In the genomic region with DNA sequence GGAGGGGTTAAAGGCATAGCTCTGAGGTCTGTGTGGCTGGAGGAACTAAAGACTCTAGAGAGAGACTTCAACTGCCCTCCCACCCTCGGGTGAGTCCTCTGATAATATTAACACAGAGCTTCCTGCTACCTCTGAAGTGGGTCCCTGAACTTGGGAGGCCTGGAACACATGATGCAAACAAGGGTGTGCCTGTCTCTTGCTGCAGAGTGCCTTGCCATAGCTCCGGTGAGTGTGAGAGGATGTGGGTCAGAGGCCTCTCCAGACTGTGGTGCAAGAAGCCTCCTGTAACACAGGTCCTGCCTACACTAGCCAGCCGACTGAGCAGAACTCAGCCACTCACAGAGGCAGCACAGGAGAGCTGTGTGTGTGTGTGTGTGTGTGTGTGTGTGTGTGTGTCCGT, we compare ENCODE assay signal across 13 mouse cellular contexts. TPM values are rescaled to one million over a fixed set of nuclear protein-coding genes. Genes with fewer than 3 reads are reported as not detected.
DNase-seq lines count a peak whose midpoint lies in the region; ATAC-seq and TF ChIP-seq lines count a peak whose summit lies in the region.
"Had no signal": no experiment of that assay in that cellular context is flagged by ENCODE, and none has a peak within 500 bp of the region (broad histone marks: within the 10 kb centered on the region; RNA-seq: fewer than 3 reads in every experiment).

No protein-coding gene starts in this region.

- peak; percentile 33; the same call in 1 of the 2 replicates for ATAC-seq in common myeloid progenitor, adult 5-6 weeks (replicated peaks; ENCODE audit: low read depth, poor library complexity, severe bottlenecking)
- ATAC-seq in lung, embryonic 15.5 days (ENCODE audit: borderline replicate concordance, extremely low read depth, low FRiP score, low TSS enrichment): peak; percentile 76
- peak; percentile 85 for ATAC-seq in stomach, embryonic 16.5 days (ENCODE audit: insufficient read depth, low FRiP score)

- H3K9ac ChIP-seq in lung, embryonic 15.5 days: no peak overlapping the region
- H3K9ac ChIP-seq in stomach, embryonic 16.5 days (ENCODE audit: low read length): no peak overlapping the region
- H3K9ac ChIP-seq: liver, embryonic 14.5 days had no signal

- 0 out of 2 replicates have a peak, but pooled peaks cover 6% of the 10 kb centered on the region for H3K4me1 ChIP-seq in lung, embryonic 15.5 days
- H3K4me1 ChIP-seq in stomach, embryonic 16.5 days (ENCODE audit: control insufficient read depth, insufficient read depth, low read length): 0 out of 2 replicates have a peak, but pooled peaks cover 8% of the 10 kb centered on the region
- H3K4me1 ChIP-seq in cerebellum, adult 2 months (ENCODE audit: control insufficient read depth, insufficient read depth, low read length): no peaks in the 10 kb centered on the region
- H3K4me1 ChIP-seq: hindbrain, embryonic 10.5 days had no signal

- H3K27me3 ChIP-seq in lung, embryonic 15.5 days: no peaks in the 10 kb centered on the region
- no peaks in the 10 kb centered on the region for H3K27me3 ChIP-seq in stomach, embryonic 16.5 days (ENCODE audit: control insufficient read depth, insufficient read depth, low read length)
- H3K27me3 ChIP-seq in cerebellum, adult 2 months (ENCODE audit: control insufficient read depth, insufficient read depth, low read length): no peaks in the 10 kb centered on the region

- H3K4me2 ChIP-seq in lung, embryonic 15.5 days: no peak overlapping the region
- no peak overlapping the region for H3K4me2 ChIP-seq in stomach, embryonic 16.5 days (ENCODE audit: low read depth, low read length)

- no peak overlapping the region for H3K4me3 ChIP-seq in lung, embryonic 15.5 days
- H3K4me3 ChIP-seq in stomach, embryonic 16.5 days (replicated peaks; ENCODE audit: low read length): no peak overlapping the region
- H3K4me3 ChIP-seq in cerebellum, adult 2 months (replicated peaks; ENCODE audit: insufficient read depth, low read depth, low read length): no peak overlapping the region
- H3K4me3 ChIP-seq: hindbrain, embryonic 10.5 days had no signal

- H3K9me3 ChIP-seq in lung, embryonic 15.5 days: no peaks in the 10 kb centered on the region
- no peaks in the 10 kb centered on the region for H3K9me3 ChIP-seq in stomach, embryonic 16.5 days (replicated peaks; ENCODE audit: control insufficient read depth, low read length)
- H3K9me3 ChIP-seq: hindbrain, embryonic 10.5 days had no signal

- WGBS in lung, embryonic 15.5 days: 17% methylated on average over 4 of the region's 4 CpGs
- 32% methylated on average over 4 of the region's 4 CpGs for whole genome bisulfite sequencing in stomach, embryonic 16.5 days
- 54% methylated on average over 4 of the region's 4 CpGs for WGBS in cerebellum, adult 2 months

- no peak for TF ChIP-seq CTCF in cerebellum, adult 2 months (IDR thresholded peaks at IDR 0.05; ENCODE audit: borderline replicate concordance, insufficient read depth, low read depth, low read length)

- no peaks in the 10 kb centered on the region for H3K36me3 ChIP-seq in lung, embryonic 15.5 days
- H3K36me3 ChIP-seq in stomach, embryonic 16.5 days (ENCODE audit: control insufficient read depth, insufficient read depth, low read length): no peaks in the 10 kb centered on the region
- H3K36me3 ChIP-seq: hindbrain, embryonic 10.5 days had no signal

- DNase-seq in thymus, postnatal 0 days (ENCODE audit: low spot score): peak; percentile 12
- no peak for DNase-seq in thymus, postnatal 36 days
- DNase-seq in cerebellum, adult 2 months: no peak
- no peak for DNase-seq in cerebellum, adult 9-11 months
- no peak for DNase-seq in heart, postnatal 4 days
- DNase-seq: cerebellum, adult 11-12 months; gastrocnemius, postnatal 36 days; kidney, postnatal 4 days had no signal

- H3K27ac ChIP-seq in lung, embryonic 15.5 days: no peak overlapping the region; the same call in 1 of the 2 replicates
- H3K27ac ChIP-seq in stomach, embryonic 16.5 days (ENCODE audit: low read length): peak overlapping the region; percentile 51; the same call in 1 of the 2 replicates
- no peak overlapping the region for H3K27ac ChIP-seq in cerebellum, adult 2 months (ENCODE audit: insufficient read depth, low read length)
- H3K27ac ChIP-seq: hindbrain, embryonic 10.5 days; liver, embryonic 14.5 days had no signal

- TF ChIP-seq POLR2A in cerebellum, adult 2 months (IDR thresholded peaks at IDR 0.05; ENCODE audit: borderline replicate concordance, insufficient read depth, low read length): no peak

RNA-seq across cellular contexts. Expression of a gene that starts 45.2 kb away (rescaled TPM):
- polyA plus RNA-seq in thymus, postnatal 0 days (2015; fragmentation: Nextera tagmentation; extraction: Ambion mirVana): not detected in 2 replicates
- total RNA-seq in common myeloid progenitor, adult 5-6 weeks (2017): not detected in 2 replicates
- 0.06 TPM in 1 of 2 replicates, not detected in the other for polyA plus RNA-seq in lung, embryonic 15.5 days (2015; fragmentation: Nextera tagmentation; extraction: Ambion mirVana)
- 1.5 and 2.0 TPM in 2 replicates for polyA plus RNA-seq in stomach, embryonic 16.5 days (2015; fragmentation: Nextera tagmentation; extraction: Ambion mirVana)
- 0.21 and 0.22 TPM in 2 replicates for polyA plus RNA-seq in cerebellum, adult 2 months (2012; rRNA removed)
- not detected for total RNA-seq in heart, postnatal 4 days (2021)
- total RNA-seq: gastrocnemius, postnatal 36 days had no signal

RNA-seq across cellular contexts. Expression of a gene that starts 45.7 kb away (rescaled TPM):
- polyA plus RNA-seq in thymus, postnatal 0 days (2015; fragmentation: Nextera tagmentation; extraction: Ambion mirVana): 15.3 and 17.4 TPM in 2 replicates
- 11.4 and 14.6 TPM in 2 replicates for total RNA-seq in common myeloid progenitor, adult 5-6 weeks (2017)
- polyA plus RNA-seq in lung, embryonic 15.5 days (2015; fragmentation: Nextera tagmentation; extraction: Ambion mirVana): 9.6 and 12.0 TPM in 2 replicates
- polyA plus RNA-seq in stomach, embryonic 16.5 days (2015; fragmentation: Nextera tagmentation; extraction: Ambion mirVana): 10.0 and 10.2 TPM in 2 replicates
- polyA plus RNA-seq in cerebellum, adult 2 months (2012; rRNA removed): 36.2 and 39.2 TPM in 2 replicates
- total RNA-seq in heart, postnatal 4 days (2021): 10 to 100 TPM; 13.3 to 15.9 TPM

Comparison
In these comparisons a context has a peak if more than half of its experiments do, and no peak if none do; other contexts are left out.
1. ATAC-seq: peak in every context shown above with its lines; median percentile 85 in stomach, embryonic 16.5 days; 76 in lung, embryonic 15.5 days; 33 in common myeloid progenitor, adult 5-6 weeks.